In genomic region chr17:11385246-11385645, GRCm38 (mm10) we compare ENCODE assay signal across 12 mouse cellular contexts.
A peak's percentile ranks its signal among the peaks of the same experiment; 100 is the strongest.
DNase-seq lines count a peak whose midpoint lies in the region; ATAC-seq and TF ChIP-seq lines count a peak whose summit lies in the region.
"Had no signal": no experiment of that assay in that cellular context is flagged by ENCODE, and none has a peak within 500 bp of the region (broad histone marks: within the 10 kb centered on the region; RNA-seq: fewer than 3 reads in every experiment).

No protein-coding gene starts in this region.

- no peaks in the 10 kb centered on the region for H3K4me1 ChIP-seq in hindbrain, postnatal 0 days (ENCODE audit: insufficient read depth, low read length)
- H3K4me1 ChIP-seq in hindbrain, embryonic 12.5 days, result no peaks in the 10 kb centered on the region
- H3K4me1 ChIP-seq in liver, embryonic 11.5 days (replicated peaks; ENCODE audit: control insufficient read depth, insufficient read depth, low read length), result no peaks in the 10 kb centered on the region
- H3K4me1 ChIP-seq: forebrain, embryonic 15.5 days; liver, embryonic 15.5 days had no signal

- H3K9ac ChIP-seq in hindbrain, postnatal 0 days (replicated peaks; ENCODE audit: low read length), result no peak overlapping the region
- H3K9ac ChIP-seq in hindbrain, embryonic 12.5 days, result no peak overlapping the region
- no peak overlapping the region for H3K9ac ChIP-seq in liver, embryonic 11.5 days (ENCODE audit: low read depth, low read length)
- H3K9ac ChIP-seq: forebrain, embryonic 15.5 days; liver, embryonic 15.5 days had no signal

- no peak for ATAC-seq in hindbrain, postnatal 0 days
- no peak for ATAC-seq in hindbrain, embryonic 12.5 days (ENCODE audit: low FRiP score)
- ATAC-seq in frontal cortex, adult (ENCODE audit: low TSS enrichment), result peak; percentile 94
- no peak for ATAC-seq in liver, embryonic 11.5 days (replicated peaks; ENCODE audit: low FRiP score)
- ATAC-seq: forebrain, embryonic 15.5 days had no signal

- H3K4me2 ChIP-seq in hindbrain, postnatal 0 days (ENCODE audit: low read depth, low read length), result no peak overlapping the region
- no peak overlapping the region for H3K4me2 ChIP-seq in hindbrain, embryonic 12.5 days (replicated peaks)
- no peak overlapping the region for H3K4me2 ChIP-seq in liver, embryonic 11.5 days
- H3K4me2 ChIP-seq: forebrain, embryonic 15.5 days; liver, embryonic 15.5 days had no signal

- 81% methylated on average over 4 of the region's 4 CpGs for WGBS in hindbrain, postnatal 0 days
- WGBS in hindbrain, embryonic 12.5 days, result 93% methylated on average over 4 of the region's 4 CpGs
- WGBS in liver, embryonic 11.5 days, result 86% methylated on average over 4 of the region's 4 CpGs

- H3K4me3 ChIP-seq in hindbrain, postnatal 0 days (ENCODE audit: low read length), result no peak overlapping the region
- no peak overlapping the region for H3K4me3 ChIP-seq in hindbrain, embryonic 12.5 days
- no peak overlapping the region for H3K4me3 ChIP-seq in liver, embryonic 11.5 days (ENCODE audit: low read depth, low read length)
- H3K4me3 ChIP-seq: forebrain, embryonic 15.5 days; liver, embryonic 15.5 days had no signal

- peaks cover under 1% of the 10 kb centered on the region; the same call in 1 of the 2 replicates for H3K9me3 ChIP-seq in hindbrain, postnatal 0 days (ENCODE audit: low read length)
- no peaks in the 10 kb centered on the region for H3K9me3 ChIP-seq in hindbrain, embryonic 12.5 days (replicated peaks)
- H3K9me3 ChIP-seq in liver, embryonic 11.5 days (ENCODE audit: control insufficient read depth, low read length), result no peaks in the 10 kb centered on the region
- H3K9me3 ChIP-seq: forebrain, embryonic 15.5 days; liver, embryonic 15.5 days had no signal

- DNase-seq in hindbrain, postnatal 0 days (ENCODE audit: low spot score), result peak; percentile 43
- DNase-seq in left cerebral cortex, adult 18-20 months (ENCODE audit: low spot score in 2 of 2), result peak; percentile 76 to 82
- no peak for DNase-seq in ovary, postnatal 36 days (ENCODE audit: low spot score)
- no peak for DNase-seq in liver, embryonic 11.5 days (ENCODE audit: low spot score)
- DNase-seq in urinary bladder, adult 18-20 months (ENCODE audit: low spot score in 2 of 2), result no peak
- no peak for DNase-seq in kidney, adult 9 months
- DNase-seq: heart, postnatal 14 days; kidney, postnatal 10 days had no signal

- TF ChIP-seq CTCF in hindbrain, postnatal 0 days (IDR thresholded peaks at IDR 0.05; ENCODE audit: low read depth), result no peak

- no peaks in the 10 kb centered on the region for H3K27me3 ChIP-seq in hindbrain, postnatal 0 days (ENCODE audit: insufficient read depth, low read length)
- no peaks in the 10 kb centered on the region for H3K27me3 ChIP-seq in hindbrain, embryonic 12.5 days
- no peaks in the 10 kb centered on the region for H3K27me3 ChIP-seq in liver, embryonic 11.5 days (replicated peaks; ENCODE audit: control insufficient read depth, insufficient read depth, low read length)
- H3K27me3 ChIP-seq: forebrain, embryonic 15.5 days; liver, embryonic 15.5 days had no signal

- no peaks in the 10 kb centered on the region for H3K36me3 ChIP-seq in hindbrain, postnatal 0 days (ENCODE audit: insufficient read depth, low read length)
- no peaks in the 10 kb centered on the region for H3K36me3 ChIP-seq in hindbrain, embryonic 12.5 days
- no peaks in the 10 kb centered on the region for H3K36me3 ChIP-seq in liver, embryonic 11.5 days (ENCODE audit: control insufficient read depth, insufficient read depth, low read length)
- H3K36me3 ChIP-seq: forebrain, embryonic 15.5 days; liver, embryonic 15.5 days had no signal

- H3K27ac ChIP-seq in hindbrain, postnatal 0 days, result no peak overlapping the region
- no peak overlapping the region for H3K27ac ChIP-seq in hindbrain, embryonic 12.5 days
- H3K27ac ChIP-seq in liver, embryonic 11.5 days (ENCODE audit: low read depth, low read length), result no peak overlapping the region
- H3K27ac ChIP-seq: forebrain, embryonic 15.5 days; liver, embryonic 15.5 days had no signal

Comparison
In these comparisons a context has a peak if more than half of its experiments do, and no peak if none do; other contexts are left out.
1. DNase-seq: peak in hindbrain, postnatal 0 days (single experiment) and left cerebral cortex, adult 18-20 months (2 of 2); none in ovary, postnatal 36 days (single experiment), liver, embryonic 11.5 days (single experiment), urinary bladder, adult 18-20 months (0 of 2) and kidney, adult 9 months (single experiment).